Mouse (Mus musculus) midbrain, embryonic 14.5 days (tissue): ENCODE measurements around the gene Mfap5. TPM values are rescaled to one million over a fixed set of nuclear protein-coding genes. Genes with fewer than 3 reads are reported as not detected.

ENCODE experiments used
- polyA plus RNA-seq: library from polyadenylated mRNA; unstranded; fragments of >200 nt; fragmentation: Nextera tagmentation; extraction: Ambion mirVana; gene quantifications from 2 replicates; pipeline ENCODE4 v1.2.1, GENCODE M21; 2014

The Mfap5 gene
- polyA plus RNA-seq, 1 experiment from 2014 or later, result 1.6 TPM

Other genes starting within 250 kb of the Mfap5 start
- 0.92 and 1.0 TPM in 2 replicates for gene Klrg1, start 223.0 kb upstream of the Mfap5 start, polyA plus RNA-seq
- 40.2 and 60.9 TPM in 2 replicates for gene M6pr, start 197.1 kb upstream of the Mfap5 start, polyA plus RNA-seq
- 43.3 and 46.7 TPM in 2 replicates for gene Phc1, start 165.3 kb upstream of the Mfap5 start, polyA plus RNA-seq
- gene Rimklb, start 7.1 kb upstream of the Mfap5 start, polyA plus RNA-seq, result 109 and 133 TPM in 2 replicates
- gene Aicda, start 48.0 kb downstream of the Mfap5 start, polyA plus RNA-seq, result 0.81 and 0.95 TPM in 2 replicates
- 0.31 and 1.6 TPM in 2 replicates for gene Apobec1, start 96.6 kb downstream of the Mfap5 start, polyA plus RNA-seq
- 0.13 TPM in 1 of 2 replicates, not detected in the other for gene Gdf3, start 104.2 kb downstream of the Mfap5 start, polyA plus RNA-seq
- gene Dppa3, start 120.6 kb downstream of the Mfap5 start, polyA plus RNA-seq, result not detected in 2 replicates
- gene Nanog, start 201.6 kb downstream of the Mfap5 start, polyA plus RNA-seq, result 0.11 TPM in 1 of 2 replicates, not detected in the other